Mouse (Mus musculus) stomach, postnatal 0 days (tissue): ENCODE measurements around the gene Dnaaf1. TPM values are rescaled to one million over a fixed set of nuclear protein-coding genes. Genes with fewer than 3 reads are reported as not detected.

Experiments used
- ATAC-seq: fragments of 200-750 bp; cut with Nextera tagmentation; 2 replicates; pipeline ENCODE4 v1.8.0; 2017; ENCODE audit not compliant: low FRiP score, low TSS enrichment
- DNase-seq: peaks from one replicate; pipeline ENCODE4 v3.0.0-alpha.2; 2016; ENCODE audit warnings: low spot score
- H3K27ac ChIP-seq: fragments of 300-500 bp; sonication (generic); replicated peaks from 2 replicates; pipeline ENCODE4 v1.5.1; 2014; ENCODE audit warnings: mild to moderate bottlenecking, control low read depth
- H3K27me3 ChIP-seq: fragments of 300-500 bp; sonication (generic); 2 replicates; pipeline ENCODE4 v1.6.1; 2014; ENCODE audit warnings: low read length; ENCODE audit not compliant: control insufficient read depth, insufficient read depth
- H3K36me3 ChIP-seq: fragments of 300-500 bp; sonication (generic); 2 replicates; pipeline ENCODE4 v1.6.1; 2014; ENCODE audit warnings: low read length, mixed read lengths; ENCODE audit not compliant: control insufficient read depth, insufficient read depth
- H3K4me1 ChIP-seq: fragments of 300-500 bp; sonication (generic); replicated peaks from 2 replicates; pipeline ENCODE4 v1.6.1; 2014; ENCODE audit warnings: antibody characterized with exemption; ENCODE audit not compliant: control insufficient read depth, insufficient read depth
- H3K4me2 ChIP-seq: fragments of 300-500 bp; sonication (generic); replicated peaks from 2 replicates; pipeline ENCODE4 v1.6.1; 2014; ENCODE audit warnings: low read depth, mild to moderate bottlenecking, control low read depth, moderate library complexity
- H3K4me3 ChIP-seq: fragments of 300-500 bp; sonication (generic); 2 replicates; pipeline ENCODE4 v1.5.1; 2014; ENCODE audit warnings: low read depth, low read length, control low read depth
- H3K9ac ChIP-seq: fragments of 300-500 bp; sonication (generic); 2 replicates; pipeline ENCODE4 v1.6.1; 2014; ENCODE audit warnings: mild to moderate bottlenecking, low read length, control low read depth, mixed read lengths
- H3K9me3 ChIP-seq: fragments of 300-500 bp; sonication (generic); 2 replicates; pipeline ENCODE4 v1.6.1; 2016; ENCODE audit warnings: low read length; ENCODE audit not compliant: control insufficient read depth
- CTCF ChIP-seq: IDR thresholded peaks from 2 replicates; pipeline ENCODE4 v1.5.1; 2016; ENCODE audit warnings: antibody characterized with exemption, low read depth, mild to moderate bottlenecking, moderate library complexity
- EP300 ChIP-seq: optimal IDR thresholded peaks from 2 replicates; pipeline ENCODE3; 2016; ENCODE audit warnings: antibody characterized with exemption
- WGBS: fragments of 180-500 bp; shearing (Covaris S2); extraction: QIAGEN DNeasy Blood & Tissue Kit; methylation state at CpG from one replicate; pipeline ENCODE4 v1.1.7; 2014; 5-methylcytosine and 5-hydroxymethylcytosine counted together
- polyA plus RNA-seq: library from polyadenylated mRNA; unstranded; fragments of >200 nt; fragmentation: Nextera tagmentation; extraction: Ambion mirVana; gene quantifications from 2 replicates; pipeline ENCODE4 v1.2.1, GENCODE M21; 2015

Gene Dnaaf1
- polyA plus RNA-seq, 1 experiment from 2014 or later, result 0.24 TPM

- no peak for ATAC-seq
- H3K27me3 ChIP-seq, result no peaks in the 10 kb centered on the region
- DNase-seq, result no peak
- H3K9me3 ChIP-seq, result no peaks in the 10 kb centered on the region
- 64% methylated on average over 9 of the region's 9 CpGs for WGBS
- TF ChIP-seq CTCF, result no peak
- no peak for TF ChIP-seq EP300
- peak overlapping the region; percentile 70 for H3K4me2 ChIP-seq
- H3K36me3 ChIP-seq, result 0 out of 2 replicates have a peak, but pooled peaks cover under 1% of the 10 kb centered on the region
- no peak overlapping the region for H3K27ac ChIP-seq
- peak overlapping the region; percentile 76; the same call in 1 of the 2 replicates for H3K4me3 ChIP-seq
- H3K9ac ChIP-seq, result 0 out of 2 replicates have a peak overlapping the region, but pooled peaks have one; percentile 35
- H3K4me1 ChIP-seq, result peaks cover 4% of the 10 kb centered on the region; the same call in 1 of the 2 replicates
These were observed 17.9 kb upstream of the Dnaaf1 start for GRCm38 (mm10) chr8:119557132-119557531.

GRCm38 (mm10) chr8:119557821-119558602, 17.0 kb upstream of the Dnaaf1 start:
- H3K27ac ChIP-seq, result peak overlapping the region; percentile 98
- H3K9ac ChIP-seq, result peak overlapping the region; percentile 96
- no peak for TF ChIP-seq EP300
- TF ChIP-seq CTCF, result 0 out of 2 replicates have a peak, but pooled peaks have one; percentile 2
- no peaks in the 10 kb centered on the region for H3K9me3 ChIP-seq
- peak; percentile 88 for ATAC-seq
- H3K36me3 ChIP-seq, result peaks cover 3% of the 10 kb centered on the region; the same call in 1 of the 2 replicates
- DNase-seq, result peak; percentile 84
- peak overlapping the region; percentile 70 for H3K4me2 ChIP-seq
- WGBS, result under 1% methylated on average over 54 of the region's 55 CpGs
- peak overlapping the region; percentile 76 for H3K4me3 ChIP-seq
- peaks cover 2% of the 10 kb centered on the region; the same call in 1 of the 2 replicates for H3K4me1 ChIP-seq
- no peaks in the 10 kb centered on the region for H3K27me3 ChIP-seq

- Histone ChIP-seq H3K4me1 (peaks cover 2% of the 10 kb centered on the region; the same call in 1 of the 2 replicates), H3K4me3 (peak within 1 kb of the TSS; percentile 76), H3K4me2 (peak within 1 kb of the TSS; percentile 70), H3K9me3 (no peaks in the 10 kb centered on the region), H3K36me3 (peaks cover 5% of the 10 kb centered on the region; the same call in 1 of the 2 replicates), H3K9ac (peak within 1 kb of the TSS; percentile 96), H3K27ac (peak within 1 kb of the TSS; percentile 98), H3K27me3 (no peaks in the 10 kb centered on the region)
- TF ChIP-seq EP300, result peak; percentile 98
- peak; percentile 37 for TF ChIP-seq CTCF
- peak; percentile 99 for DNase-seq
- peak; percentile 98 for ATAC-seq
- WGBS, result 5% methylated on average over 61 of the region's 63 CpGs
These were observed 16.2 kb upstream of the Dnaaf1 start, which contains the start of gene Mbtps1 for GRCm38 (mm10) chr8:119558603-119559401. Gene Mbtps1, minus strand, starts transcription at chr8:119558735.

- TF ChIP-seq CTCF (no peak), EP300 (no peak)
- Histone ChIP-seq H3K4me1 (peaks cover 2% of the 10 kb centered on the region; the same call in 1 of the 2 replicates), H3K27ac (peak overlapping the region; percentile 59; the same call in 1 of the 2 replicates), H3K27me3 (no peaks in the 10 kb centered on the region), H3K4me2 (no peak overlapping the region; the same call in 1 of the 2 replicates), H3K4me3 (no peak overlapping the region), H3K9ac (peak overlapping the region; percentile 70), H3K36me3 (peaks cover 10% of the 10 kb centered on the region), H3K9me3 (no peaks in the 10 kb centered on the region)
- 87% methylated on average over 6 of the region's 6 CpGs for WGBS
- no peak for DNase-seq
- no peak for ATAC-seq
These were observed 15.7 kb upstream of the Dnaaf1 start for GRCm38 (mm10) chr8:119559402-119559720.

GRCm38 (mm10) chr8:119563849-119564251, 11.2 kb upstream of the Dnaaf1 start:
- TF ChIP-seq CTCF (no peak), EP300 (no peak)
- H3K4me1 ChIP-seq, result no peaks in the 10 kb centered on the region; the same call in 1 of the 2 replicates
- no peak overlapping the region for H3K4me2 ChIP-seq
- no peaks in the 10 kb centered on the region for H3K9me3 ChIP-seq
- H3K27me3 ChIP-seq, result no peaks in the 10 kb centered on the region
- WGBS, result 89% methylated on average over 14 of the region's 14 CpGs
- H3K4me3 ChIP-seq, result no peak overlapping the region
- no peak overlapping the region for H3K9ac ChIP-seq
- ATAC-seq (no peak), DNase-seq (no peak)
- H3K27ac ChIP-seq, result no peak overlapping the region
- H3K36me3 ChIP-seq, result peaks cover 19% of the 10 kb centered on the region
